ENCODE assay signal across 1 mouse cellular context in the genomic region with DNA sequence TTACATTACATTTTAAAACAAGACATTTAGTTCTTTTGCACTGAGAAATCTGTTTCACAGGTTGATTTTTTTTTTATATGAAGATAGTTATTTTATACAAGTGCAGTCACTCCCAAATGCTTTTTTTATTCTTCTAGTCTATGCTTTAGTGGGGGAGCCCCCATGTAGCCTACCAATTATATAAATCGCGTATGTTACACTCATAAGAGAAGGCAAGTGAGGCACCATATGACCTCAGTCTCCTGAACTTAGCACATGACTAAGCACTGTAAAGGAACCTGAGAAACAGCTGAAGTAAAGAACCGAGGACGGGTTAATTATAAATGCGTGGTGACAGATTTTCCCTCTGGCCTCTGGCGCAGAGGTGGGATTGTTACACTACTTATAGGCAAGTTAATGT.
TF ChIP-seq lines count a peak whose summit lies in the region.

No protein-coding gene starts in this region.

TF ChIP-seq in CH12.LX, 34 proteins besides CTCF, POLR2A, EP300 and RAD21 (continued from another document):
- TF ChIP-seq JUN (IDR thresholded peaks at IDR 0.05; ENCODE audit: insufficient read depth, low read depth, low read length) (peak; percentile 98), BHLHE40 (IDR thresholded peaks at IDR 0.05; ENCODE audit: low read depth, low read length) (peak; percentile 92), USF2 (conservative IDR thresholded peaks at IDR 0.05; ENCODE audit: low read depth, low read length) (no peak), NRF1 (IDR thresholded peaks at IDR 0.05; ENCODE audit: low read depth, low read length) (no peak), MXI1 (IDR thresholded peaks at IDR 0.05; ENCODE audit: low read depth, low read length) (0 out of 2 replicates have a peak, but pooled peaks have one; percentile 35)
TF ChIP-seq in CH12.LX: peak in this region for 10.
